Comparison of ENCODE assay signal across 16 mouse cellular contexts in the genomic region with DNA sequence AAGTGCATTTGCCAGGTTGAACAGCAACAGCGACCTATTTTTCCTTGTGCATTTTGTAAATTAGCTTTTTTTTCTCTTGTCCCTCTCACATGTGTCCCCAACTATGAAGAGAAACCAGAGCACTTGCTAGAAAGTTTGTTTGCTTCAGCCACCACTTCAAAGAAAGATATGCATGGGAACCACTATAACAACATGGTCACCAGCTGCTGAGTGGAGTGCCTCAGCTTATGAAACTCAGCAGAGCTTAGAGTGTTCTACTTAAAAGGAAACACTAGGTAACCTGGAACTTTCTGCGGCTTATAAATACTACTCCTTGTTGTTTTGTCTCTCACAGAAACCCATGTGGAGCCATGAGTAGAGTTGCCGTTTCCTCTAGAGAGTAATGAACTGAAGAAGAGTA.
"Had no signal": no experiment of that assay in that cellular context is flagged by ENCODE, and none has a peak within 500 bp of the region (broad histone marks: within the 10 kb centered on the region; RNA-seq: fewer than 3 reads in every experiment).

No protein-coding gene starts in this region.

- H3K4me2 ChIP-seq: neural tube, embryonic 13.5 days; neural tube, embryonic 15.5 days; stomach, embryonic 15.5 days had no signal

- H3K36me3 ChIP-seq: neural tube, embryonic 13.5 days; neural tube, embryonic 15.5 days; stomach, embryonic 15.5 days had no signal

- H3K9ac ChIP-seq: neural tube, embryonic 13.5 days; neural tube, embryonic 15.5 days; stomach, embryonic 15.5 days had no signal

- DNase-seq: retina, postnatal 1 day; right cerebral cortex, adult 18-20 months; right cerebral cortex, postnatal 14 days; right cerebral cortex, postnatal 25 days; right cerebral cortex, postnatal 4 days; spleen, adult 18-20 months; thymus, adult 18-20 months; thymus, adult 2 months; thymus, postnatal 14 days; thymus, postnatal 25 days; thymus, postnatal 36 days; thymus, postnatal 4 days had no signal

- H3K4me3 ChIP-seq: neural tube, embryonic 13.5 days; neural tube, embryonic 15.5 days; stomach, embryonic 15.5 days had no signal

- H3K9me3 ChIP-seq: neural tube, embryonic 13.5 days; neural tube, embryonic 15.5 days; stomach, embryonic 15.5 days had no signal

- H3K4me1 ChIP-seq: neural tube, embryonic 13.5 days; neural tube, embryonic 15.5 days; stomach, embryonic 15.5 days had no signal

- H3K27me3 ChIP-seq: neural tube, embryonic 13.5 days; neural tube, embryonic 15.5 days; stomach, embryonic 15.5 days had no signal

- H3K27ac ChIP-seq: neural tube, embryonic 13.5 days; neural tube, embryonic 15.5 days; stomach, embryonic 15.5 days; stomach, postnatal 0 days had no signal
